Comparison of ENCODE assay signal across 10 mouse cellular contexts in genomic region chr8:121901498-121902236, GRCm38 (mm10). TPM values are rescaled to one million over a fixed set of nuclear protein-coding genes. Genes with fewer than 3 reads are reported as not detected.
DNase-seq lines count a peak whose midpoint lies in the region; ATAC-seq lines count a peak whose summit lies in the region.
"Had no signal": no experiment of that assay in that cellular context is flagged by ENCODE, and none has a peak within 500 bp of the region (broad histone marks: within the 10 kb centered on the region; RNA-seq: fewer than 3 reads in every experiment).

No protein-coding gene starts in this region.

- no peak overlapping the region for H3K4me2 ChIP-seq in midbrain, embryonic 14.5 days (ENCODE audit: low read length)
- no peak overlapping the region for H3K4me2 ChIP-seq in midbrain, embryonic 11.5 days
- no peak overlapping the region for H3K4me2 ChIP-seq in intestine, embryonic 16.5 days (ENCODE audit: low read depth, low read length)
- H3K4me2 ChIP-seq: embryonic facial prominence, embryonic 12.5 days had no signal

- H3K27me3 ChIP-seq in midbrain, embryonic 10.5 days (ENCODE audit: low read depth, poor library complexity, severe bottlenecking) = no peaks in the 10 kb centered on the region; the same call in 1 of the 2 replicates
- 0 out of 2 replicates have a peak, but pooled peaks cover 4% of the 10 kb centered on the region for H3K27me3 ChIP-seq in midbrain, embryonic 14.5 days (ENCODE audit: control insufficient read depth, insufficient read depth, low read length)
- no peaks in the 10 kb centered on the region; the same call in 1 of the 2 replicates for H3K27me3 ChIP-seq in midbrain, embryonic 11.5 days (ENCODE audit: control insufficient read depth, insufficient read depth, low read length)
- no peaks in the 10 kb centered on the region for H3K27me3 ChIP-seq in intestine, embryonic 16.5 days (replicated peaks; ENCODE audit: control insufficient read depth, insufficient read depth, low read length)
- H3K27me3 ChIP-seq: embryonic facial prominence, embryonic 12.5 days had no signal

- H3K9ac ChIP-seq in midbrain, embryonic 14.5 days (replicated peaks; ENCODE audit: low read length) = no peak overlapping the region; the same call in 1 of the 2 replicates
- H3K9ac ChIP-seq in midbrain, embryonic 11.5 days (ENCODE audit: low read length) = peak overlapping the region; percentile 27; the same call in 1 of the 2 replicates
- no peak overlapping the region for H3K9ac ChIP-seq in intestine, embryonic 16.5 days (ENCODE audit: low read depth, low read length)
- H3K9ac ChIP-seq: embryonic facial prominence, embryonic 12.5 days had no signal

- H3K27ac ChIP-seq in midbrain, embryonic 10.5 days (replicated peaks) = peak overlapping the region; percentile 52
- H3K27ac ChIP-seq in midbrain, embryonic 14.5 days (replicated peaks; ENCODE audit: low read depth, low read length) = no peak overlapping the region
- no peak overlapping the region for H3K27ac ChIP-seq in midbrain, embryonic 11.5 days (ENCODE audit: low read depth, low read length)
- no peak overlapping the region for H3K27ac ChIP-seq in intestine, embryonic 16.5 days (ENCODE audit: low read length)
- H3K27ac ChIP-seq: embryonic facial prominence, embryonic 12.5 days had no signal

- no peak overlapping the region for H3K4me3 ChIP-seq in midbrain, embryonic 10.5 days
- no peak overlapping the region for H3K4me3 ChIP-seq in midbrain, embryonic 14.5 days (replicated peaks; ENCODE audit: low read depth, low read length)
- H3K4me3 ChIP-seq in midbrain, embryonic 11.5 days (ENCODE audit: low read depth, low read length) = no peak overlapping the region
- H3K4me3 ChIP-seq in intestine, embryonic 16.5 days (ENCODE audit: low read length) = no peak overlapping the region
- H3K4me3 ChIP-seq: embryonic facial prominence, embryonic 12.5 days had no signal

- ATAC-seq in cerebellum, adult (ENCODE audit: insufficient number of reproducible peaks, low FRiP score, low TSS enrichment) = no peak
- no peak for ATAC-seq in midbrain, embryonic 14.5 days (ENCODE audit: low FRiP score, low TSS enrichment)
- ATAC-seq in midbrain, embryonic 11.5 days (ENCODE audit: low FRiP score) = no peak
- no peak for ATAC-seq in intestine, embryonic 16.5 days

- no peaks in the 10 kb centered on the region for H3K36me3 ChIP-seq in midbrain, embryonic 10.5 days
- H3K36me3 ChIP-seq in midbrain, embryonic 14.5 days (ENCODE audit: control insufficient read depth, insufficient read depth, low read length) = no peaks in the 10 kb centered on the region
- H3K36me3 ChIP-seq in midbrain, embryonic 11.5 days (ENCODE audit: control insufficient read depth, insufficient read depth, low read length) = no peaks in the 10 kb centered on the region
- H3K36me3 ChIP-seq in intestine, embryonic 16.5 days (ENCODE audit: control insufficient read depth, insufficient read depth, low read length) = no peaks in the 10 kb centered on the region
- H3K36me3 ChIP-seq: embryonic facial prominence, embryonic 12.5 days had no signal

- H3K4me1 ChIP-seq in midbrain, embryonic 10.5 days = peaks cover 92% of the 10 kb centered on the region
- H3K4me1 ChIP-seq in midbrain, embryonic 14.5 days (ENCODE audit: control insufficient read depth, insufficient read depth, low read length) = peaks cover 42% of the 10 kb centered on the region
- peaks cover 45% of the 10 kb centered on the region for H3K4me1 ChIP-seq in midbrain, embryonic 11.5 days (ENCODE audit: control insufficient read depth, insufficient read depth, low read length)
- H3K4me1 ChIP-seq in intestine, embryonic 16.5 days (ENCODE audit: control insufficient read depth, insufficient read depth, low read length) = peaks cover 48% of the 10 kb centered on the region

- 71% methylated on average over 8 of the region's 8 CpGs for WGBS in midbrain, embryonic 10.5 days
- 61% methylated on average over 8 of the region's 8 CpGs for WGBS in midbrain, embryonic 14.5 days
- 64% methylated on average over 8 of the region's 8 CpGs for WGBS in midbrain, embryonic 11.5 days
- WGBS in intestine, embryonic 16.5 days = 55% methylated on average over 8 of the region's 8 CpGs

- intact Hi-C loops in gastrocnemius, postnatal 14 days (cut with DNase I; ENCODE audit: low total_unique reads) = no loop called here

- peak; percentile 27 to 50 for DNase-seq in cerebellum, postnatal 10 days
- no peak for DNase-seq in midbrain, embryonic 10.5 days (ENCODE audit: low spot score)
- no peak for DNase-seq in midbrain, embryonic 14.5 days
- DNase-seq in gastrocnemius, postnatal 14 days = peak; percentile 60
- peak; percentile 57 for DNase-seq in midbrain, embryonic 11.5 days (ENCODE audit: low spot score, missing footprints)
- DNase-seq in layer of hippocampus, adult 9-11 months = no peak

- no peaks in the 10 kb centered on the region for H3K9me3 ChIP-seq in midbrain, embryonic 10.5 days (replicated peaks)
- no peaks in the 10 kb centered on the region for H3K9me3 ChIP-seq in midbrain, embryonic 14.5 days (ENCODE audit: control insufficient read depth, low read length)
- no peaks in the 10 kb centered on the region for H3K9me3 ChIP-seq in midbrain, embryonic 11.5 days (ENCODE audit: control insufficient read depth, low read length)
- H3K9me3 ChIP-seq in intestine, embryonic 16.5 days (ENCODE audit: control insufficient read depth, low read length) = no peaks in the 10 kb centered on the region
- H3K9me3 ChIP-seq: embryonic facial prominence, embryonic 12.5 days had no signal

RNA-seq across cellular contexts. Expression of gene Slc7a5, which starts 5.8 kb away (rescaled TPM):
- 29.3 and 32.7 TPM in 2 replicates for polyA plus RNA-seq in midbrain, embryonic 10.5 days (2016; fragmentation: Nextera tagmentation; extraction: Ambion mirVana)
- polyA plus RNA-seq in midbrain, embryonic 14.5 days (2014; fragmentation: Nextera tagmentation; extraction: Ambion mirVana) = 42.0 and 54.0 TPM in 2 replicates
- 1 to 10 TPM; 4.2 to 5.7 TPM for total RNA-seq in gastrocnemius, postnatal 14 days (2021)
- 34.9 and 36.5 TPM in 2 replicates for polyA plus RNA-seq in midbrain, embryonic 11.5 days (2014; fragmentation: Nextera tagmentation; extraction: Ambion mirVana)
- 11.6 and 12.5 TPM in 2 replicates for polyA plus RNA-seq in intestine, embryonic 16.5 days (2015; fragmentation: Nextera tagmentation; extraction: Ambion mirVana)

RNA-seq across cellular contexts. Expression of gene Car5a, which starts 43.0 kb away (rescaled TPM):
- 0.27 and 0.30 TPM in 2 replicates for polyA plus RNA-seq in midbrain, embryonic 10.5 days (2016; fragmentation: Nextera tagmentation; extraction: Ambion mirVana)
- not detected in 2 replicates for polyA plus RNA-seq in midbrain, embryonic 14.5 days (2014; fragmentation: Nextera tagmentation; extraction: Ambion mirVana)
- not detected for total RNA-seq in gastrocnemius, postnatal 14 days (2021)
- 0.14 TPM in 1 of 2 replicates, not detected in the other for polyA plus RNA-seq in midbrain, embryonic 11.5 days (2014; fragmentation: Nextera tagmentation; extraction: Ambion mirVana)
- 0.31 and 0.70 TPM in 2 replicates for polyA plus RNA-seq in intestine, embryonic 16.5 days (2015; fragmentation: Nextera tagmentation; extraction: Ambion mirVana)
- total RNA-seq: neutrophil, adult 5-6 weeks had no signal
- polyA plus RNA-seq: embryonic facial prominence, embryonic 12.5 days had no signal

RNA-seq across cellular contexts. Expression of gene Banp, which starts 47.9 kb away (rescaled TPM):
- 53.2 and 64.6 TPM in 2 replicates for polyA plus RNA-seq in midbrain, embryonic 10.5 days (2016; fragmentation: Nextera tagmentation; extraction: Ambion mirVana)
- polyA plus RNA-seq in midbrain, embryonic 14.5 days (2014; fragmentation: Nextera tagmentation; extraction: Ambion mirVana) = 47.7 and 48.7 TPM in 2 replicates
- total RNA-seq in gastrocnemius, postnatal 14 days (2021) = 1 to 10 TPM; 8.3 to 8.4 TPM
- polyA plus RNA-seq in midbrain, embryonic 11.5 days (2014; fragmentation: Nextera tagmentation; extraction: Ambion mirVana) = 48.8 and 53.4 TPM in 2 replicates
- 36.3 and 36.6 TPM in 2 replicates for polyA plus RNA-seq in intestine, embryonic 16.5 days (2015; fragmentation: Nextera tagmentation; extraction: Ambion mirVana)

Comparison
In these comparisons a context has a peak if more than half of its experiments do, and no peak if none do; other contexts are left out.
1. DNase-seq: peak in cerebellum, postnatal 10 days (2 of 2), gastrocnemius, postnatal 14 days (single experiment) and midbrain, embryonic 11.5 days (single experiment); none in midbrain, embryonic 10.5 days (single experiment), midbrain, embryonic 14.5 days (single experiment) and layer of hippocampus, adult 9-11 months (single experiment).